Mouse (Mus musculus) heart, postnatal 0 days (tissue): ENCODE measurements around the gene Cnih1.

Experiments
- CTCF ChIP-seq: IDR thresholded peaks from 2 replicates; pipeline ENCODE4 v1.5.1; 2016; ENCODE audit warnings: antibody characterized with exemption, control low read depth, low read depth
- EP300 ChIP-seq: IDR thresholded peaks from 2 replicates; pipeline ENCODE4 v1.6.1; 2016; ENCODE audit warnings: antibody characterized with exemption, low read depth

DNA sequence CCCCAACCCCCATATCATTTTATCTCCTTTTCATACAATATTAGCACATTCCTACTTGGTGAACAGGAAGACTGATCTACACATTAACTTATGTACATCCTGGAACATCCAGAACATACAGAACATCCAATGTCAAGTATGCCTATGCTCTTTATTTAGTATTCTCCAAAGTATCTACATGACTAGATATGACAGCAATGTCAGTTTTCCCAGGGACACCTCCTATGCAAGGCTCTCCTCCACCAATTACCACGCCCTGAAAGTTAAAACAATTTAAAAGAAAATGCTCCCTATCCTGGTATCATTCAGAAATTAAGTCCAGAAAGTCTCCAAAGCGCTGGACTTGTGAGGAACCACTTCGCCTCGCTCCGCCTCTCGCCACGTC is 28.2 kb downstream of the Cnih1 start:
- TF ChIP-seq CTCF (no peak), EP300 (no peak)
